Mouse (Mus musculus) mesoderm, embryonic 11.5 days (tissue): ENCODE measurements around the gene Phrf1.

Source experiments
- DNase-seq: peaks from one replicate; pipeline ENCODE4 v3.0.0-alpha.2; 2012; ENCODE audit warnings: low read depth, low spot score

Gene Phrf1

GRCm38 (mm10) chr7:141228279-141229067 is at the start of gene Phrf1:
Gene Phrf1 (plus strand): TSS chr7:141228784.
- DNase-seq: peak; percentile 94

- DNase-seq: no peak
Measured at GRCm38 (mm10) chr7:141188194-141188593, 40.4 kb upstream of the Phrf1 start.

- DNase-seq: no peak
Measured at GRCm38 (mm10) chr7:141188733-141189132, 39.9 kb upstream of the Phrf1 start.

- DNase-seq: no peak
Measured at GRCm38 (mm10) chr7:141190220-141190619, 38.4 kb upstream of the Phrf1 start.

GRCm38 (mm10) chr7:141191036-141191435 is 37.5 kb upstream of the Phrf1 start:
- no peak for DNase-seq

GRCm38 (mm10) chr7:141191796-141192685 is 36.5 kb upstream of the Phrf1 start:
- no peak for DNase-seq

GRCm38 (mm10) chr7:141192776-141193347 is 35.7 kb upstream of the Phrf1 start:
- DNase-seq: no peak

GRCm38 (mm10) chr7:141193348-141193856 is 35.2 kb upstream of the Phrf1 start:
- peak; percentile 39 for DNase-seq

- peak; percentile 98 for DNase-seq
Measured at GRCm38 (mm10) chr7:141193948-141194347, 34.6 kb upstream of the Phrf1 start, which contains the start of the genes Hras and Lrrc56. Gene Hras (minus strand): TSS chr7:141194005. Gene Lrrc56 (plus strand): TSS chr7:141194157.

- no peak for DNase-seq
Measured at GRCm38 (mm10) chr7:141194409-141194808, 34.2 kb upstream of the Phrf1 start.

- DNase-seq: peak; percentile 94
Measured at GRCm38 (mm10) chr7:141194830-141195229, 33.8 kb upstream of the Phrf1 start.

GRCm38 (mm10) chr7:141195754-141196153 is 32.8 kb upstream of the Phrf1 start:
- DNase-seq: no peak

- DNase-seq: no peak
Measured at GRCm38 (mm10) chr7:141196619-141197282, 31.8 kb upstream of the Phrf1 start.

GRCm38 (mm10) chr7:141198121-141198520 is 30.5 kb upstream of the Phrf1 start:
- DNase-seq: no peak

- no peak for DNase-seq
Measured at GRCm38 (mm10) chr7:141204546-141204945, 24.0 kb upstream of the Phrf1 start.

- DNase-seq: no peak
Measured at GRCm38 (mm10) chr7:141205504-141205903, 23.1 kb upstream of the Phrf1 start.

- DNase-seq: no peak
Measured at GRCm38 (mm10) chr7:141206182-141206937, 22.2 kb upstream of the Phrf1 start.

- DNase-seq: no peak
Measured at GRCm38 (mm10) chr7:141209526-141209925, 19.1 kb upstream of the Phrf1 start.

- no peak for DNase-seq
Measured at GRCm38 (mm10) chr7:141210137-141210536, 18.4 kb upstream of the Phrf1 start.

GRCm38 (mm10) chr7:141210606-141211131 is 17.9 kb upstream of the Phrf1 start:
- DNase-seq: no peak
